Mouse (Mus musculus): ENCODE data around the gene Scn4a.

- TF ChIP-seq POLR2A (IDR thresholded peaks at IDR 0.05; ENCODE audit: insufficient read depth, low read depth, low read length), result peak; percentile 78
- TF ChIP-seq EP300 (IDR thresholded peaks at IDR 0.05; ENCODE audit: insufficient read depth, low read depth, low read length), result peak; percentile 95
Observed at GRCm38 (mm10) chr11:106382424-106382823, 29.3 kb upstream of the Scn4a start.
